Mouse (Mus musculus) liver, postnatal 0 days (tissue): ENCODE results near the gene Dlx4.

Experiments
- CTCF ChIP-seq: sonication (generic); IDR thresholded peaks from 2 replicates; pipeline ENCODE4 v1.5.1; 2016; ENCODE audit warnings: antibody characterized with exemption, low read depth
- EP300 ChIP-seq: IDR thresholded peaks from 2 replicates; pipeline ENCODE4 v1.6.1; 2016; ENCODE audit warnings: antibody characterized with exemption, low read depth, mild to moderate bottlenecking

DNA sequence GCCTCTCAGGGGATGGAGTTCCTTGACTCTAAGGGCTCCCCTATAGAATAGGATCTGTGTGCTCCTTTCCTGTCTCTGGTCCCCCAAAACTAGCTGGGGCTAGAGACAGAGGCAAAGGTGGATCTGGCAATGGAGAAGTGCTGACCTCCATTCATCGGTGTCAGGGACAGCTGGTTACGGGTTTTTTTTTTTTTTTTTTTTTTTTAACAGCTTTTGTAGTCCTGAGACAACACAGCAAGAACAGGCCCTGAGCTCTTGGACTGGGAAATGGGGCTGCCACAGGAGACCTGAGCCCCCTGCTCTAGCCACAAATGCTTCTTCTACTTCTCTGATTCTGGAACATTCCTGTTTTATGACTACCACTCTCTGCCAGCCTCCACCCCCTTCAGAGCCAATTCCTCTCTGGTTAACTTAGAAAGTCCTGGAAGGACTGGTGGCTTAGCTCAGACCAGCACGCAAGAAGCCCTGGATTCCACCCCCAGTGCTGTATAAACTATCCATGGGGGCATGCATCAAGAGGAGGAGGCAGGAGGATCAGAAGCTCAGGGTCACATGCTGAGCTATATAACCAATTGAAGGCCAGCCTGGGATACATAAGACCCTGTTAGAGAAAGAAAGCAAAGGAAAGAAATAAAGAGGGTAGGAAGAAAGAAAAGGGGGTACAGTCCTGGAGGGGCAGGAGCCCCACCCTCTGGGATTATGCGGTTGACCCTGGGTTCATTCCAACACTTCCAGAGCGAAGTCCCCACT is 47.5 kb downstream of the Dlx4 start:
- TF ChIP-seq CTCF (no peak), EP300 (no peak)
